Mouse (Mus musculus) cerebellum, adult (tissue): ENCODE results near the gene Lyl1.

Experiments
- ATAC-seq: cut with Nextera tagmentation; 2 replicates; pipeline ENCODE4 v1.9.2; 2017; ENCODE audit warnings: mild to moderate bottlenecking, moderate library complexity, mixed read lengths; ENCODE audit not compliant: insufficient number of reproducible peaks, low FRiP score, low TSS enrichment

Gene Lyl1

DNA sequence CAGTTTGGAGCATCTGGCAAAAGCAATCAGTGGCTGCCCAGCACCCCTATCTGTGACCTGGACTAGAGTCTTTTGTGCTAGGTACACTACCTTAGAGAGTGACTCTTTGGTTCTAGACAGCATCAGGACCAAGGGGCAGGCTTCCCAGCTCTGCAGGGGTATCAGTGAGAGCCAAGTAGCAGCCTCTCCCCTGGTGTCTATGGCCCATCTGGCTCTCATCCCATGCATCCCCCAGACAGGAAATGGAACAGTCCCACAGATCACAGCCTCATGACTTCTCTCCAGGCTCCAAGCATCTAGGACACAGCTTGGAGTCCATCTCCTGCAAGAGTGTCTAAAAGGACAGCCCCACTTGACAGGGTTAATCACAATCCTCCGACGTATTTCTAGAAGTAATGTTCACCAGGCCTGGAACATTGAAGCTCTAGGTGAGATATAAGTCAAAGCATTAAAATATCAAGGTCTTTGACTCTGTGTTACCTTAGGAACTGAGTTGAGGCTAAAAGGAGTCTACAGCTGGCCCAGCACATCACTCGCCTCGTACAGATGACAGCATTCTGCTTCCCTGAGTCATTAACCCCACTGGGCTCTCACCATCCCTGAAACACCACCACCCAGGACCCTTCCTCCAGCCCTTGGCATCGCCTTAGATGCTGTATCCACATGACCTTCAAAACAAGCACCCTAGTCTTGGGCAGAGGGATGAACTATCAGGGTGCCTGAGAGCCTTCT lies 17.9 kb downstream of the Lyl1 start:
- peak; percentile 14; the same call in 1 of the 2 replicates for ATAC-seq

DNA sequence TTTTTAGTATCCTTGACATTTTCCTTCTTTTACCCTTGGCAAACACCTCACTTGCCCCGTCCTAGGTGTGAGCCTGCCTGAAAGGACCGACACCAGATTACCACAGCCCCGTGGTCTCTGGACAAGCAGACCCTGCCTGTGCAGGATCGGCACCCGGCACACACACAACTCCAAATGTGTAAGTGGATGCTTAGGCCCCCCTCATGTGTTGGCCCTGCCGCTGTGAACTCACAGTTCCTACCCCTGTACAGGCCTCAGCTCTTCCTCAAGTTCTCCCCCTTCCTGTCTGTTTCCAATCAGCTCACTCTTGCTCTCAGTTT lies 21.2 kb downstream of the Lyl1 start:
- ATAC-seq: no peak

DNA sequence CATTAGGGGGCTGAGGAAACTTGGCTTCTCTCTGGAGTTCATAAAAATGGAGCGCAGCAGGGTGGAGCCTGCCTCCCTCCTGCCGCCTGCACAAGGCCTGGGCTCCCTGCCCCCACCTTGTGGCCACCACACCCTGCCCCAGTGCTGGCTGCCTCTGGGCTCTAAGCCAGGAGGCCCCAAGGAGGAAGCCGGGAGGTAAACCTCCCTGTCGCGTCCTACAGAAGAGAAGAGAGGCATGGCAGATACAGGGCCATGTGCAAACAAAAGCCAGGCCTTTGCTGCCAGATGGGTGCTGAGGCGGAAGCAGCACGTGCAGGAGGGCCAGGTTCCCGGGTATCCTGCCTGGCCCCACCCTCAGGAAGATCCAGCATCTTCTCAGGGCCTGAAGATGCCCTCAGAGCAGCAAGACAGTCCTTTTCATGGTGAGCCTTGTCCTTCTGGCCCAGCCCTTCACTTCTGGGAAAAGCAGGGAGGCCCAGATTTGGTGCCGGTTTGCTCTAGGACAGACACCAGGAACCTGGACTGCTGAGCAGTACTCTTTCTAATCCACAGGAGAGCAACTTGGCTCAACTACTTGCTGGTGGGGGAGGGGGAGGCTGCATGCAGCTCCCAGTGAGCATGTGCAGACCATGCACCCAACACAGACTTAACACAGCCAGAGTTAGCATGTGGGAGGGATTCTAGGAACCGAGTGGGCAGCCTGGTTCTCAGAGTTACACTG lies 21.8 kb downstream of the Lyl1 start, which contains the start of gene G430095P16Rik:
Gene G430095P16Rik (plus strand): TSS at position 158 of the 721 bp plus-strand sequence.
- ATAC-seq: no peak

DNA sequence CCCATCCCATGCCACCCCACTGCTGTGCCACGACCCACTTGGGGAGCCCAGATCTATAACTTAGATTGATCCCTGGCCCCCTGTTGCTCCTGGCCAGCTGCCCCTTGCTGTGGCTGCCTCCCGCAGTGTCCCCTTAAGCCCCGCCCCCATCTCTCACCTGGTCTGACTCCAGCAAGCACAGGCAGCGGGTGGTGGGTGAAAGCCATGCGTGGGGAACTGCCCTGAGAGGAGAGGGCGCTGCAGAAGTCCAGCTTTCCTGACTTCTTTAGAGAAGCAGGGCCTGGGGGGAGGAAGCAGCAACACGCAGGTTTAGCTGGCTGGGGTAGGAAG lies 22.3 kb downstream of the Lyl1 start:
- no peak for ATAC-seq

DNA sequence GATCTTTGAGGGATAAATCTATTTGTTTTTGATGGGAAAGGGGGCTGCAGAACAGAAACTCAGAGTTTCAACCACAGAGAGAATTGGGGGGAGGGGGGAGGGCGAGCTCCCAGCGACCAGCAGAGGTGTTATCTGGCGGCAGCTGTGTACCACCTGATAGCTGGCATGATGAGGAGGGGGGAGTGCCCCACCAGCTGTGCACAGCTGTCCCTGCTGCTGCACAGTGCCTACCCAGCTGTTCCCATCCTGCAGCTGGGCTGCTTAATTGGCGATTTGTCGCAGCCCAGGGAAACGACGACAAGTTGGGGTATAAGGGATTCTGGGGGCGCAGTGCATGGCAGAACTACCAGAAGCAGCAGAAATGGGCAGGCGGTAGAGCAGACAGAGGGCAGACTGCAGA lies 23.4 kb downstream of the Lyl1 start:
- ATAC-seq: no peak

DNA sequence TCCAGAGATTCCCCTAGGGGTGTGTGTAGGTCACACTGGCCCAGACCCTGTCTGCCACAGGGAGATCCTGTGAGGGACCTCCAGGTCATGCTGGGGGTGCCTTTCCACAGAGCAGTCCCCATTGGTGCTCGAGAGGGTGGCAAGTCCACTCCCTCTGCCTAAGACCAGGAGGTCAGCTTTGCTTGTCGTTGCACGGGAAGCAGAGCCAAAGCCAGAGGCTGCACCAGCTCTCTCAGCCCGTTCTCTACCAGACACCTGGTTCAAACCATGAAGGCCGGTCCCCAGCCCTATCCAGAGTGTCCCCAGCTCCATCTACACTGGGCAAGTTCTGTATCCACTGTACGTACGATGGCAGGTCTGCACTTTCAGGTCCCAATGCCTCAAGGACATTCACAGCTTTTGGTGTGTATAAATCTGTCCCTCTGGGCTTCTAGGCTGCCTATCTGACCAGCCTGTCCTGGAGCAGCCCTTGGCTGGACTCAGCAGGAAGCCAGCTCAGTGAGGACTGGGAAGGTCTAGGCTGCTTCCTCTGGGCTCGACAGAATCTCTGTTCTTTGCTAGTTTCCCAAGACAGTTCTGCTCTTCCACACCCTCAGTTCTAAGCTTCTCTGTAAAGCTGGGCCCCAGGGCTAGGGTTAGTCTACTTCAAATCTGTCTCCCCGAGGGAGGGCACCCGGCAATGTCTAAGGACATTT lies 24.1 kb downstream of the Lyl1 start:
- no peak for ATAC-seq

DNA sequence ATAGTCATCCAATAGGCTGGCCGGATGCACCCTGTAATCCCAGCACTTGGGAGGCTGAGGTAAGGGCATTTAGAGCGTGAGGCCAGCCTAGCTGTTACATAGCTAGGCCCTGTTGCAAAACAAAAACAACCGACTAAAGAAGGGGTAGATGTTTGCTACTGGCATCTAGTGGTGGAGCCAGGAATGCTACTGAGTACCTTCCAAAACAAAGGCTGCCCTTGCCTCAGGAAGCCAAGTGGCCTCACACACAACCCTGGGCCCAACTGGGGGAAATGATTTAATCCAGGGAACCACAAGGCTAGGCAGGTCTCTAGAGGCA lies 24.6 kb downstream of the Lyl1 start:
- ATAC-seq: no peak

DNA sequence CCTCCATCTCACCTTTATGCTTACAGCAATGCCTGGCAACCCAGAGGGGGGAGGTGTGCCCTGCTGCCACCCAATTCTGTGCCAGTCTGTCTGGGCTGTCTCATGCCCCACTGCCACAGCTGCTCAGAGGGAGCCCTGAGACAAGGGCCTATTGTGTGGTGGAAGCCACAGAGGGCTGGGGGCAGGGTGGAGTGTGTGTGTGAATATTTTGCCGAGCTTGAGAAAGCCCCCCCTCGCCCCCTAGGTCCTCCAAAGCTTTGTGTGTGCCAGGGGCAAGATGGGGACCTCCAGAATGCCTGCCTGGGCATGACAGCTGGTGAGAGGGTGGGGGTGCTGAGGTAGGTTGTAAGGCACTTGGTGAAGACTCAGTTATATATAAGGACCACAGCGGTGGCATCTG lies 27.2 kb downstream of the Lyl1 start:
- ATAC-seq: no peak

DNA sequence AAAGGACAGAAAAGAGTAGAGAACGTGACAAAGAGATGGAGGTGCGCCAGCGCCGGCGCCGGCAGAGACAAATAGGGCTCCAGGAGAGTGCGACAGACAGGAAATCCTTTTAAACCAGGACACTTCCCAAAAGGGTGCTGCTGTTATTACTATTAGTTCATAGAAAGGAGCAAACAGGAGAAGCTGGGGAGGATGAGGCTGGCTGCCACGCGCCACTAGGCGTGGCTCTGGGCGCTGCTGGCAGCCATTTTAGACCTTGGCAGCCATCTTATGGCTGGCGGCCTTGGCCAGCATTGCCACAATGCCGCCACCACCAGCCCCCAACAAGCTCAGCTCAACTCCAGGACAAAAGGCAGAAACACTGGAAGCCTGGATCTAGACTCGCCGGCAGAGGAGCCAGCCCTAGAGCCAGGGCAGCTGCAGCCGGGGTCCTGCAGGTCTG lies 28.7 kb downstream of the Lyl1 start:
- no peak for ATAC-seq

DNA sequence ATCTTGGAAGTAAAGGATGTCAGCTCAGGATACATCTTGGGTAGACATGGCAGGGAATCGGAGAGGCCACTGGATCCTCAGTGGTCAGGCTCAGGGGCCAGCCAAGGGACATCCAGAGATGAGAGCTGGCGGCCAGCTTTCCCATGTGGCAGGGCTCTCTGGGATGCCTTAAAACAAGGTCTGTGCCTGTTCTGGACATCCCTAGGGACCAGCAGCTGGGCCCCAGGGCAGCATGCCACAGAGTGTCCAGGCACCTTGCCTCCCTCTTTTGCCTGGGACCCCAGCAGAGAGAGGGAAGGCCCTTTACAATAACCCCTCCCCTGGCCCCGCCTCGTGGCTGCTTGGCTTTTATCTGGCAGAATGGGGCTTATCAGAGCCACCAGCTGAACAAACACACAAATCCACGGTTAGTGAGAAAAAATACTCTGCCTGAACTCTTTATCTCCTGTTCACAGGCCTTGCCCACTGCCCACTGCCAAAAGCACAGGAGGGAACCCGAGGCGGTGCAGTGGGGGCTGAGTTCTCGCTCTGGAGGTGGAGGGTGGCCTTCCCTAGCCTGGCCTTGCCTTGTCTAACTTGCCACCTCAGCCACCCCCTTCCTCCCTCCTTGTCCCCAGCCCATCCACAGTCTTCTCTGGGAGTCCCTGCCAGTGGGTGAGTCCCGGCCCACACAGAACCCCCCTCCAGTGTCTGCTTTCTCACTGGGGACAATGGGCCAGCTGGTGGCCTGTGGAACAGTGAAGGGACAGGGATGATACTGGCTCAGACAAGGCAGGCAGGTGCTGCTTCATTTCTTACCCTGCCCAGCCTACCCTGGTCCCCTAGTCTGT lies 29.5 kb downstream of the Lyl1 start:
- ATAC-seq: no peak

DNA sequence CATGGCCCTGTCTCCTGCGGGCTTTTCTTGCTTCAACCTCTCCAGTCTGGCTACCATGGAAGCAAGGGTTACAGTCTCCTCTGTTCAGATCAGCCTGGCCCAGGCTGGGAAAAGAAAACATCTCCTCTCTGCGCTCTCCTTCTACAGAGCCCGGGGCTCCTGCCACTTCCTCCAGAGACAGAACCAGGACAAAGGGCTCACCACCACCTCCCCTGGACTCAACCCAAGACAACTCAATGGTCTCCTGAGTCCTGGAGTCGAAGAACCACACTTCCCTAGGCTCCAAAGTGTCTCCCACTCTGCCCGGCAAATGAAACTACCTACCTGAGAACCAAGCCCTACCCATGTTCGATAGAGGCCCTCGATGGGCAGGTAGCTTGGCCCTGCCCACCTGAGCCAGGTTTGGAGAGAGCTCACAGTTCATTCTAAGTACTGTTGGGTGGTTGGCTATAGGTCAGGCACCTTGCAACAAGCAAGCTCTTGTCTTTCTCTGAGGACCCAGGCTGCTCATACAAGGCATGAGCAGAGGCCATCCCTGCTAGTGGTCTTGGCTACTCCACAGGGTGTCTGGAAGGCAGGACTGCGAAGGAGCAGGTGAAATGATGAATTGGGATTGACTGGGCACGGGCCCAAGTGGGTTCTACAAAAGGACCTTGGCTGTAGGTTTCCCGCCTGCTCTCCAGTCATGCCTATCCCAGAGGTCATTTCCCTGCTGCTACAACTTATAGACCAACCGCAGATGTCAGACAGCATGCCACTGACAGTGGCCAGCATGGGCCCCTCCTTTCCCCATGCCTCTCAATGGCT lies 30.3 kb downstream of the Lyl1 start:
- no peak for ATAC-seq

DNA sequence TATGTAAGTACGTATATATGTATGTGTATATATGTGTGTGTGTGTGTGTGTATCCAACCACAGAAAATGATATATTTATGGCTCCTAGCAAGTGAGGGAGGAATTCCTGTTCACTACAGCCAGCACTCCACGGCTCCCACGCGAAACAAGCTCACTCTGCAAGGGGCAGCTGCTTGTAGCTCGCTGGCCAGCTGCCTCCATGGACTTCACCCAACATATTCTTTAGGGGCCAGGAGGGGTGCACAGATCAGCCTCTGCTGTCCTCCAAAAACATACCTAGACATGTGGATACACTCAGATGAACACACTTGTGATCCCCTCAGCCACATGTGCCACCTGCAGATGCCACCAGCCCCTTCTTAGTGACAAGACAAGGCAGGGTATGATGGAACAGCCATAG lies 31.3 kb downstream of the Lyl1 start:
- ATAC-seq: no peak

DNA sequence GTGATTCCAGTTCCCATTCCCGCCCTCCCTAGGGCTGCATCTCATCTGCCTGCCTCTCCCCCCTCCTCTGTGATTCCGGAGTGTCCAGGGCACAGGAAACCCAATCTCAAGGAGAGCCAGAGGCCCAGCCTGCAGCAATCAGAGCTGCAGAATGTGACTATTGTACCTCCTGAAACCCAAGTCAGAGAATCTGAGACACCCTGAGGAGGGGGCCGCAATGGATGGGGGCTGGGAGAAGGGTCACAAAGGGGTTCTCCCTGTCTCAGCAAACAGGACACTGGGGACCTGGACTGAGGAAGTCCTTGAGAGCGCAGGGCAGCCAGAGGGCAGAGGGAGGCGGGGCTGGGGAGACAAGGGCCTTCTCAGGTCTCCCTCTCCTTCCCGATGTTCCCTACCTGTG lies 31.7 kb downstream of the Lyl1 start:
- ATAC-seq: no peak

DNA sequence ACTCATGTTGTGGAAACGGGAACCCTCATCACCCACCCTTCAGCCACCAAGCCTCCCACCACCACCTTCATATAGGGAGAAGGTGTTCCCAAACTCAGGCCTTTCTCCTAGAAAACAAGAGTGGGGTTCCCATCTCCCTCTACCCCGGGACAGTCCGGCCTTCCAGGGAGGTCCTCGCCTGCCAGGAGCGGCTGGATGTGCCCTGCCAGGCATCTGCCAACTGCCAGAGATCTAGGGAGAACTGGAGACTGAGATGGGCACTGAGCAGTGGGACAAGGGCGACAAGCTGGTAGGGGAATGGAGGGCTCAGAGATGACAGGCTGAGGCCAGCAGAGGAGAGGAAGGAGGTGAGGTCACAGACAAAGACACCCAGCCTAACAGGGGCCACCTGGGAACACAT lies 32.7 kb downstream of the Lyl1 start:
- ATAC-seq: no peak

DNA sequence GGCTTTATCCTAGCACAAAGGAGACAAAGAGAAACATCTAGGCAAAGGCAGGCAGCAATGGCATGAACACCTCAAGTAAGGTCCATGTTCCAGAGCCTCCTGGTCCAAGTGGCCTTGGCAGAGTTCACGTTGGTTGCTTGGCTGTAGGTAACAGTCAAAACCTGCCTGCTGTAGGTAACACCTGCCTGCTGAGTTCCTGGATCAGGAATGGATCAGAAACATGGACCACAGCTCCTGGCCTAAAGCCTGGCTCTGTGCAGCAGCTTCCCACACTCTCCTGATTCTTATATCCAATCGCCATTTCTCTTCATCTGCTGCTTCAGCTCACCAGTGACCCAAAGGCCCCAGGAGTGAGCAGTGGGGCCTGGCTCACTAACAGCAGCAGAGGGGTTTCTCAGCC lies 33.4 kb downstream of the Lyl1 start:
- no peak for ATAC-seq

DNA sequence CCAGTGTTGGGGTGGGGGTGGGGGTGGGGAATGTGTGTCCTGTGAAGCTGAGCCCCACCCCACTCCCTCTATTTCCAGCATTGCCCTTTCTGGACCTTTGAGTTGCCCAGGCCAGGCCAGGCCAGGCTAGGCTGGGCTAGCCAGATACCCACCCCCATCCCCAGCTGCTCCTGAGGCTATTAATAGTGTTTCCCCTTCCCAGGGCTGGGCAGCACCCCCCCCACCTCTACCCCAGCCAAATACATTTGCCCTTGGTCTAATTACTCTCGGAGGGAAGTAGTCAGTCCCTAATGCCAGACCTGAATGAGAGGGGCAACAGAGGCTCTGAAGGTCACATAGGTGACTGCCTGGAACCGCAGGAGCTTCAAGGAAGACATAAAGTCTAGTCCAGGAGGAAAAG lies 34.3 kb downstream of the Lyl1 start:
- no peak for ATAC-seq

DNA sequence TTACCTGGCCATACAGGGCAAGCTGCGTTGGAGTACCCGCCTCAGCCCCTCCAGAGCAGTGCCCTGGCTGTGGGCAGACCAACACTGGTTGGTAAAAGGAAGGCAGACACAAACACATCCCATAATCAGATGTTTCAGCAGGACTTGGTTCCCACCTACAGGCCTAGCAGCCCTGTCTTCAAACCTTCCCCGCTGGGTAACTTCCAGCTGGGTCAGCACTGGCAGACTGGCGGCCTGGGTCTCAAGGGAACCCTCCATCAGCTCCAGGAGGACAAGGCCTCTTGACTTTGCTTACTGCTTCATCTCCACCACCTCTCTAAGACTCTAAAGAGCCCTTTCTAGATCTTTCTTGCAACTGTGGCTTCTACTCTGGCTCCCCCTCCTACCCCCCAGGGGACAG lies 35.3 kb downstream of the Lyl1 start:
- no peak for ATAC-seq

DNA sequence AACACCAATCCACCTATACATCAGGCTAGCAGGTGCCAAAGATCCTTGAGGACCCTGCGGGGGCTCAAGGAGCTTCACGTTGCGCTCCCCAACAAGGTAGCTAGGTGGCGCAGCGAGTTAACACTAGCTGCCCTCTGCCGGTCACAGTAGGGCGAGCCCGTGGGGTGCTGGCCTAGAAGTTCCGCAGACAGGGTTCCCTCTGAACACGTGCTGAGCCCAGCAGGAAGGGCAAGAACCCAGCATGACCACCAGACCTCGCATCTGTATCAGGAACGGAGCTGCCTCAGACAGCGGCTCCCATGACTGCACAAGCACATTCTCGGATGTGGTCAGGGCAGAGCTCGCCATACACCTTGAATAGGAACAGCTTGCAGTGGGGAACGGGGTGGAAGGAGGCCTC lies 36.4 kb downstream of the Lyl1 start:
- 0 out of 2 replicates have a peak, but pooled peaks have one; percentile 18 for ATAC-seq

DNA sequence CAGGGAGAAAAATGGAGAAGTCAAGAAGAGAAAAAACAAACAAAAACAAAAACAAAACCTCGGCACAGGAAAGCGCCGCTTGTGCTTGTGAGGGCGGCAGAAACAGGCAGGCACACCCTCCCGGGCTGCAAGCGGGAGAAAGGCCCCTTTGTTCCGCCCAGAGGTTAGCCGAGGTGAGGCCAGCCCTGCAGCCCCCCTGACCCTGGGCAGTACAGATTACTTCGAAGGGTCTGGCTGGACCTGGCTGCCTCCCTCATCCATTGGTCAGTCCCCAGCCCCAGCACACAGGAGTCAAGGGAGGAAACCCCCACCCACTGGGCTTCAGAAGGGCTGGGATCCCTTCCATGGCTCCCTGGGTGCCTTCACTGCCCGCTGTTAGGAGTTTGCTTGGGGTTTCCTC lies 37.0 kb downstream of the Lyl1 start:
- no peak for ATAC-seq

DNA sequence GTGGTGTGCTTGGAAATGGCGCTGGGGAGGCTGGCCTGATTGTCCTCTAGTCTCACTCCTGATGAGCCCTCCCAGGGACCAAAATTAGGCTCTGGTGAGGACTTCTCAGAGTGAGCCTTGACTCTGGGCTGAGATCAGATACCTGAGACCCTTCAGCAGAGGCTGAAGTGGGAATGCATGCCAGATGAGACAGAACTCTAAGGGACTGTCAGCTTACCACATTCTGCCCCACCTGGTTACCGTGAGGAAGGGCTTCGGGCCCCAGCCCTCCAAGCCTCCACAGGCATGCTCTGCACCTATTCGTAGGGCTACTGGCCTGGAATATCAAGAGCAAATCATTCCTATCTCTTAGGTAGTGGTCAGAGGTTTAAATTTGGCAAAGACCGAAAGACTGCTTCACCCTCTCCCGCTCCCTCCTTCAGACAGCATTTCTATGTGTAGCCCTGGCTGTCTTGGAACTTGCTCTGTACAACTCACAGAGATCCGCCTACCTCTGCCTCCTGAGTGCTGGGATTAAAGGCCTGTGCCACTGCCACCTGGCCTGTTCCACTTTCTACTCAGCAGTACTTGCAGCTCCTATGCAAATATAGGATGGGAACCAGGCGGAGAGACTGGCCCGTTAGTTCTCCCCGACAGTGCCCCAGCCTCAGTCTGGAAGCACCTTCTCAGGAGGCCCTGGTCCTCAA lies 37.6 kb downstream of the Lyl1 start:
- no peak for ATAC-seq
